Mouse (Mus musculus): ENCODE results near the gene Hist1h3h.

GRCm38 (mm10) chr13:21755707-21756106 lies 38.2 kb downstream of the Hist1h3h start:
- TF ChIP-seq EP300 (IDR thresholded peaks at IDR 0.05; ENCODE audit: low read depth) (no peak), CTCF (IDR thresholded peaks at IDR 0.05; ENCODE audit: low read depth) (no peak)

All from liver, postnatal 0 days (tissue).